Mouse (Mus musculus): ENCODE results near the gene Olfr107.

DNA sequence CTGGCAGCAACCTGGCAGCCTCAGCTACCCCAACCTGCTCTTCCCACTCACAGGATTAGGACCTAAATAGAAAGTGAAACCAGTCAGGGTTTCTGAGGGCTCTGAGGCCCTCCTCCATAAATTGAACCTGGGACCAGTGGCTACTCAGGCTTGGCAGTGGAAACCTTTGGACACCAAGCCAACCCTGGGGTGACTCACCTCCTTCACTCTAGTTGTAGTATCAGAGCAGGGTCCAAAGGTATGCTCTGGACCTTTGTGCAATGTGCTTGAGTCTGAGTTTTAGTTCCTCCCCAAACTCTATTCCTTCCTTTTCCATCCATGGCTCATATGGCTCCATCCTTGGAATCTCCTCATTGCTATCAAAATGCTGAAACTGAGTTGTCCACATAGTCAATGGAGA, 14.4 kb downstream of the Olfr107 start:
- TF ChIP-seq CTCF (IDR thresholded peaks at IDR 0.05; ENCODE audit: low read depth, low read length): no peak
- TF ChIP-seq POLR2A (IDR thresholded peaks at IDR 0.05; ENCODE audit: borderline replicate concordance, low read depth, low read length): no peak

Measured in bone marrow macrophage, adult 2 months (primary cell).